Mouse (Mus musculus) Patski (cell line): ENCODE data around the gene Spef1. TPM values are rescaled to one million over a fixed set of nuclear protein-coding genes. Genes with fewer than 3 reads are reported as not detected.

Source experiments
- ATAC-seq: fragments of 100-300 bp; one replicate; pipeline ENCODE4 v1.8.0; 2021
- CTCF ChIA-PET: fragments of 350-600 bp; sonication (Branson Sonifier 250); formaldehyde crosslinking; loops from one replicate; lab custom pipeline; 2022; ENCODE audit warnings: inconsistent platforms; lab: Charles Lee
- POLR2A ChIA-PET: fragments of 350-600 bp; sonication (Branson Sonifier 250); formaldehyde crosslinking; loops from one replicate; lab custom pipeline; 2022; ENCODE audit warnings: antibody characterized with exemption, inconsistent platforms; lab: Charles Lee
- DNase-seq: peaks from one replicate; pipeline ENCODE4 v3.0.0-alpha.2; 2011; ENCODE audit warnings: low read depth, low spot score
- H3K27me3 ChIP-seq: fragments of 371-371 bp; one replicate; pipeline ENCODE4 v1.5.1; 2021
- CTCF ChIP-seq: fragments of 100-300 bp; IDR thresholded peaks from one replicate; pipeline ENCODE4 v1.5.1; 2021
- in situ Hi-C: fragments of 300-500 bp; cut with MboI; formaldehyde crosslinking; loops from 3 replicates; pipeline ENCODE4 v1.11.1; 2018; ENCODE audit warnings: low pct_unique_long_range_greater_than_20kb, mixed read lengths
- polyA plus RNA-seq: library from polyadenylated mRNA; unstranded; gene quantifications from one replicate; pipeline ENCODE4 v1.2.3, GENCODE M21; 2021

Spef1 gene
- polyA plus RNA-seq, 1 experiment from 2014 or later, result 9.4 TPM

DNA sequence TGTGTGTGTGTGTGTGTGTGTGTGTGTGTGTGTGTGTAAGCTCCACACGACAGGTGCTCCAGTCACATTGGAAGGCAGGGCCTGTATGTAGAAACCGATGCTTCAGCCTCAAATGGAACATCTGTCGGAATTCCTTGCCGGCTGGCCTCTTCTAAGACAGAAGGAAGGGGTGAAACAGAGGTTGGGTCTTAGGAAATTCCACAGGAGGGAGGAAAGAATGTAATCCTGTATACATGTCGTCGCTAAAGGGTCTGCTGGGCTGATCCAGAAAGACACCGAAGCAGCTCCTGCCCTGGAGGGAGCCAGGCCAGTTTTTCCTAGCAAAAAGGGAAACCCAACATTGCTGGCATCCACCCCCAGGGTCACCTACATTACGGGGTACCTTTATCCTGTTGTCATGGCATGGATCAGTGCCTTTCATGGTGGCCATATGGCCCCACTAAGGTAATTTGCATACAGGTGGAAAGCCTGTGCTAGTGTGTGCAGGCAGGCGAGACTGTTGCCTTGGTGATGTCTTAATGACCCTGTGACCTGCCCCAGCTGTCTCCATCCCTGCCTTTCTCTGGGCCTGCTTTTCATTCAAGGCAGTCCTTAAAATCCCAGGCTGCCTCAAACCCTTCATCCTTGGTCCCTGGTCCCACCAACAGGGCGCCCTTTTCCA lies 3.4 kb upstream of the Spef1 start:
- H3K27me3 ChIP-seq, result no peaks in the 10 kb centered on the region
- no peak for TF ChIP-seq CTCF
- ChIA-PET CTCF (interaction anchor here (0.8 to 0.9 kb wide), 2 partner anchors 8 to 10 kb away, joined by 3 read pairs; no protein-coding TSS in a partner anchor), POLR2A (interaction anchor here (1.3 kb wide), 1 partner anchor 11 kb away, joined by 4 read pairs; the partner anchor contains the start of gene Cenpb)
- in situ Hi-C loops, result no loop called here
- DNase-seq (no peak), ATAC-seq (no peak)

DNA sequence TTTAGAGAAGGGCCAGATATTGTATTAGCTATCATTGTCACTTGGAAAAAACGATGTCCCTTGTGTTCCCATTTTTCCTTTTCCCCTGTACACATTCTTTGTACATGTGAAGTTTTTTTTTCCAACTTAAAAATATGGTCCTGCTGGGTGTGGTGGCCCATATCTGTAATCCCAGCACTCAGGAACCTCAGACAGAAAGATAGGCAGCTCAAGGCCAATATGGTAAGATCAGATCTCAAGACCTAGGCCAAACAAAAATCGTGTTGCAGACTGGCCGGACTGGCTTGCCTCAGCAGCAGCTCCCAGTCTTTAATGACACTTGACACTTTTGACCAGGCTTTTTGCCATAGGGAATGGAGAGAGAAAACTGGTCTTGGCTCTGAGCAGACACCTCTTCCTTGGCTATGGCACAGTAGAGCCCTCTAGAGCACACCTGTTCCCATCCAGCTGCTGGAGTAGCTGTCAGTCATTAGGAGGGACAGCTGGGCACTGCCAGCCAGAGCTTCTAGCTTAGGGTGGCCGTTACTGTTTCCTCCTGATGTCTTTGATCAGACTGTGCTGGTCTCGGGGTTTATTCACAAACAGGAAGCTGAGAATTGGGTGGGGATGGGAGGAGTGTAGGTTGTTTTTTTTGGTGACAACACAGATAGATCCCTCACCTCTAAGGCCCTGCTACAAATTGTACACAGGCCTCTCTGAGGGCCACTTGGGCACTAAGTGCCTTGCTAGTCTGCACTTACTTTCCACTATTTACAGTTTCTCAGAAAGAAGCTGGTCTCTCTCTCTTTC lies 2.6 kb upstream of the Spef1 start:
- H3K27me3 ChIP-seq, result no peaks in the 10 kb centered on the region
- ChIA-PET CTCF (interaction anchor here (0.8 to 0.9 kb wide), 2 partner anchors 9 to 11 kb away, joined by 3 read pairs; no protein-coding TSS in a partner anchor), POLR2A (interaction anchor here (1.3 kb wide), 1 partner anchor 10 kb away, joined by 4 read pairs; the partner anchor contains the start of gene Cenpb)
- in situ Hi-C loops, result no loop called here
- no peak for TF ChIP-seq CTCF
- ATAC-seq (no peak), DNase-seq (no peak)

DNA sequence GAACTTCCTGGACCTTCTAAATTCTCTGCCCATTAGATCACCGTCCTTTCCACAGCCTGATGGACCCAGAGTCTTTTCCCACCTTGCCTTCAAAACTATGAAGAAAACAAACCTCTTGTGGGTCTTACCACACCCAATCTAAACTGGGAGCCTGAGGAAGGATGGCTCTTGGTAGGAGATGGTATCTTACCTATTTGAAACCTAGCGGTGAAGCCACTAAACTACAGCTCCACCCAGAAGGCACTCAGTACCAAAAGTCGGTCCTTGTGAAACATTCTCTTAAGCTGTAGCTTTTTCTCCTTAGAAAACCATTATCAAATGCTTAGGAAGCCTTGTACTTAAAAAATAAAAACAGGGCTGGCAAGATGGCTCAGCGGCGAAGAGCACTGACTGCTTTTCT lies 1.2 kb upstream of the Spef1 start:
- no peak for ATAC-seq
- in situ Hi-C loops, result no loop called here
- ChIA-PET CTCF (interaction anchor here (1.4 to 2.5 kb wide), 2 partner anchors 12 to 67 kb away, joined by 3 to 11 read pairs; no protein-coding TSS in a partner anchor), POLR2A (no interaction called here)
- no peaks in the 10 kb centered on the region for H3K27me3 ChIP-seq
- TF ChIP-seq CTCF, result no peak
- no peak for DNase-seq

DNA sequence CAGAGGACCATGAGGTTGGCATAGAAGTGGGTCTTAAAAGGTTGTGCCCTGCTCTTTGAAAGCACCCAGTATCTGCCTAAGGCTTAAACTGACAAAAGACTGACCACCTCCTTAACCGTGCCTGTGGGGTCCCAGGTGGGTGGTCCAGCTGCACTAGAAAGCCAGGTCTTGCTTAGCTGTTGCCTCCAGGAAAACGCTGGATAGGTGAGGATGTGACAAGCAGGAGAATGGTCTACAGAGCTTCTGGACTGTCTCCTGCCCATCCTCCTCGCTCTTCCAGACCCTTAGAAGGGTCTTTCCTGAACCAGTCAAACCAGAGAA lies 480 bp upstream of the Spef1 start:
- ATAC-seq (no peak), DNase-seq (no peak)
- ChIA-PET POLR2A (interaction anchor here (0.6 to 1.4 kb wide), 2 partner anchors 30 to 48 kb away, joined by 3 read pairs; no protein-coding TSS in a partner anchor), CTCF (interaction anchor here (1.1 to 2.5 kb wide), 4 partner anchors 12 to 67 kb away, joined by 3 to 11 read pairs (median 3); partner anchors contain the start of gene 1700037H04Rik)
- TF ChIP-seq CTCF, result no peak
- in situ Hi-C loops, result no loop called here
- no peaks in the 10 kb centered on the region for H3K27me3 ChIP-seq

DNA sequence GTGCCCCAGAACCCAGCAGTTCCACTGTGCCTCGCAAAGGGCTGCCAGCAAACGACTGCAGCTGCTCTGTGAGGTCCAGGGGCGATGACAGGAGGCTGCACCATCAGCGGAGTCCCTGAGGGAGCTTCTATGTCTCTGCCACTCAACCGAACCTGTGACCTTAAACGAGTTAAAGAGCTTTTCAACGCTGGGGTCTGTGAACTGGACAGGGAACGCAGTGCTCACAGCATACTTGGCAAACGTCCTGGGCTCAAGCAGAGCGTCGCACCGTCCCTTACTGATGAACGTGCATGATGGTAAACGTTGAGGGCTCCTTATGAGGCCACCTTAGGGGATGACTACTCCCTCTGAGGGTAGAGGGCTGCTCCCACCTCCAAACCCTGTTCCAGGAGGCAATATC lies 739 bp downstream of the Spef1 start:
- ChIA-PET POLR2A (no interaction called here), CTCF (interaction anchor here (1.1 to 2.5 kb wide), 3 partner anchors 10 to 49 kb away, joined by 3 to 11 read pairs (median 3); no protein-coding TSS in a partner anchor)
- in situ Hi-C loops, result no loop called here
- H3K27me3 ChIP-seq, result no peaks in the 10 kb centered on the region
- DNase-seq, result no peak
- no peak for TF ChIP-seq CTCF
- ATAC-seq, result no peak

DNA sequence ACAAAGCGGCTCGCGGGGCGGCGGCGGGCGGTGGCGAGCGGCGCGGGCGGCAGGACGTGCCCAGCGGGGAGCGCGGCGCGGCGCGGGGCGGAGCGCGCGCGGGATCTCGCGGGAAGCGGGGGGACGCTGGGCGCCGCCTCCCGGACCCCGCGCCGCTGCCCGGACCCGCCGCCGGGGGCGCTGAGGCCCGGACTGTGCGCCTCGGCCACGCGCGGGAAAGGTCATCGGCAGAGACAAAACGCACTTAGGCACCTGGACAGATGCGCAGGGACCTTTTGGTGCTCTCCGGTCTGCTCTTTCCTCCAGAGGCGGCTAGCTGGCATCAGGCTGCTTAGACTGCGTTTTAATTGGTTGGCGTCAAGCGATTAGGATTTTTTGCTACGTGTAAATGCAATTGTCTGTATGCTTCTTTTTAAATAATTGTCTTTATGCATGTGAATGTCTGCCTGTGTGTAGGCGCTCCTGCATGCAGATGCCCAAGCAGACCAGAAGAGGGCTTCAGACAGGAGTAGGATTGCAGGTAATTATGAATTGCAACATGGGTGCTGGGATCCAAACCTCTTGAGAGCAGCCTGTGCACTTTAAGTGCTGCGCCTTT lies 7.0 kb downstream of the Spef1 start, which contains the start of gene Cenpb:
Gene Cenpb, minus strand, starts transcription at position 78 of the 598 bp plus-strand sequence.
- no peaks in the 10 kb centered on the region for H3K27me3 ChIP-seq
- ChIA-PET POLR2A (interaction anchor here (1.2 to 1.4 kb wide), 3 partner anchors 10 to 53 kb away, joined by 3 to 4 read pairs (median 4); no protein-coding TSS in a partner anchor), CTCF (interaction anchor here (2.2 kb wide), 1 partner anchor 31 kb away, joined by 6 read pairs; no protein-coding TSS in a partner anchor)
- DNase-seq (no peak), ATAC-seq (peak; percentile 86)
- in situ Hi-C loops, result loop anchor here (5.0 kb wide), 1 partner anchor 72 kb away; no protein-coding TSS in a partner anchor
- TF ChIP-seq CTCF, result no peak

DNA sequence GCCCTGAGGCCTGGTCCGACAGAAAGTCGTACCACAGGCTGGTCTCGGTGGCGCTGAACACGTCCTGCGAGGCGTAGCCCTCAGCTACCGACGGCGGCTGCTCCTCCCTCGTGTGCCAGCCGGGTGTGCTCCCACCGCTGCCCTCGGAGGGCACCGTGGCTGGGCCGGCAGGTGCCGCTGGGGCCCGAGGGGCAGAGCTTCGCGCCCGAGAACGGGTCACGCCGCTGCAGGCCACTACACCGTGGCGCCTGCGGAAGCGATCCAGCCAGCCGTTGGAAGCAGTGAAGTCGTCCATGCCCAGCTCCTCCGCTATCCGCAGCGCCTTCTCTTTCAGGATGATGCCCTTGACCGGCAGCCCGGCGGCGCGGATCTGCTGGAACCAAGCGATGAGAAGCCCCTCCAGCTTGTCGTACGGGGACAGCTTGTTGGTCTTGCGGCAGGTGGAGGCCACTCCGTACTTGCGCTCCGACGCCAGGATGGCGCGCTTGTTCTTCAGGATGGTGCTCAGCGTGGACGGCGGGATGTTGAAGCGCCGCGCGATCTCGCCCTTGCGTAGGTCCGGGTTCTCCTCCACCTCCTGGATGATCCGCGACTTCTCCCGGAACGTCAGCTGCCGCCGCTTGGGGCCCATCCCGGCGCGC lies 7.7 kb downstream of the Spef1 start:
- DNase-seq, result no peak
- ChIA-PET POLR2A (interaction anchor here (0.9 to 1.6 kb wide), 7 partner anchors 10 to 82 kb away, joined by 3 to 10 read pairs (median 4); partner anchors contain the start of gene 1700037H04Rik), CTCF (interaction anchor here (0.6 to 2.2 kb wide), 3 partner anchors 23 to 74 kb away, joined by 3 to 6 read pairs (median 3); no protein-coding TSS in a partner anchor)
- no peak for TF ChIP-seq CTCF
- no peaks in the 10 kb centered on the region for H3K27me3 ChIP-seq
- peak; percentile 52 for ATAC-seq
- in situ Hi-C loops, result no loop called here

DNA sequence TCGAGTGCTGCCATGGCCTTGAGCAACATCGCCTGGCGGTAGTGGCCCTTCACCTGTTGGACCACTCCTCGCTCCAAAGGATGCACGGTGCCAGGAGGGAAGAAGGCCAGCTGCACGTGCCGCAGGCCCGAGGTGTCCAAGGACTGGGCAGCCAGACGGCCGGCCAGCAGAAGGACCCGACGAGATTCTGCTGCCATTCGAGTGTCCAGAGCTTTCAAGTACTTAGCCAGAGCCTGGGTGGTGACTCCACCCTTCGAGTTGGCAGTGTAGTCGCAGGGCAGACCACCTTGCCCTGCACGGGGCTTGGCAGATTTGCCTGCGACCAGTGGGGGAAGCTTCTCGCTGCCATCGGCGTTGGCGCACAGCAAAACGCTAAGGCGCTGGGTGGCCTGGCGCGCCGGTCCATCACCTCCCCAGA lies 8.2 kb downstream of the Spef1 start:
- DNase-seq, result no peak

DNA sequence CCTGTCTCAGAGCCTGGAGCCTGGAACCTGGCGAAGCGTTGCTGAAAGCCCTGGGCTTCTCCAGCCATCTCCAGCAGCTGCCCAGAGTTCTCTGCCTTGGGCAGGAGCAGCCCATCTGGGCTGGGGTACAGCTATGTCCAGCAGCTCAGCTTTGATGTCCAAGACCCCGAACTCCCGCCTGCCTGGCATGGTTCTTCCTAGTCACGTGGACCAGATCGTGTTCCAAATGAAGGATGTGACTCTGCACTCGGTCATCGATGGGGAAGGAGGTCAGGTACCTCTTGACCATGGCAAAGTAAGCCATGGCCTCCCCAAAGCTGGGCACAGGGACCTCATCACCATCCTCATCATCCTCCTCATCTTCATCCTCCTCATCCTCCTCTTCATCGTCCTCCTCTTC lies 9.2 kb downstream of the Spef1 start:
- ATAC-seq (no peak), DNase-seq (no peak)
- H3K27me3 ChIP-seq, result no peaks in the 10 kb centered on the region
- no peak for TF ChIP-seq CTCF
- ChIA-PET CTCF (no interaction called here), POLR2A (interaction anchor here (1.6 kb wide), 1 partner anchor 33 kb away, joined by 10 read pairs; no protein-coding TSS in a partner anchor)
- in situ Hi-C loops, result no loop called here

More for the DNA sequence above, 8.2 kb downstream of the Spef1 start:
- ChIA-PET POLR2A (interaction anchor here (0.9 to 1.6 kb wide), 6 partner anchors 11 to 82 kb away, joined by 3 to 10 read pairs (median 4); partner anchors contain the start of gene 1700037H04Rik), CTCF (interaction anchor here (0.6 to 2.2 kb wide), 3 partner anchors 24 to 74 kb away, joined by 3 to 6 read pairs (median 3); no protein-coding TSS in a partner anchor)
- TF ChIP-seq CTCF, result no peak
- no peak for ATAC-seq
- in situ Hi-C loops, result no loop called here
- H3K27me3 ChIP-seq, result no peaks in the 10 kb centered on the region
